Mouse (Mus musculus): ENCODE data around the gene Frat1. TPM values are rescaled to one million over a fixed set of nuclear protein-coding genes. Genes with fewer than 3 reads are reported as not detected.

The Frat1 gene
- polyA plus RNA-seq, 1 experiment, result 72.2 TPM

- no peak for TF ChIP-seq GATA1 (IDR thresholded peaks at IDR 0.05; ENCODE audit: low read length)
Observed at GRCm38 (mm10) chr19:41805831-41806230, 23.9 kb upstream of the Frat1 start.

- TF ChIP-seq GATA1 (IDR thresholded peaks at IDR 0.05; ENCODE audit: low read length), result peak; percentile 14
Observed at GRCm38 (mm10) chr19:41807497-41807896, 22.3 kb upstream of the Frat1 start.

GRCm38 (mm10) chr19:41808104-41808634 lies 21.6 kb upstream of the Frat1 start:
- TF ChIP-seq GATA1 (IDR thresholded peaks at IDR 0.05; ENCODE audit: low read length), result no peak

DNA sequence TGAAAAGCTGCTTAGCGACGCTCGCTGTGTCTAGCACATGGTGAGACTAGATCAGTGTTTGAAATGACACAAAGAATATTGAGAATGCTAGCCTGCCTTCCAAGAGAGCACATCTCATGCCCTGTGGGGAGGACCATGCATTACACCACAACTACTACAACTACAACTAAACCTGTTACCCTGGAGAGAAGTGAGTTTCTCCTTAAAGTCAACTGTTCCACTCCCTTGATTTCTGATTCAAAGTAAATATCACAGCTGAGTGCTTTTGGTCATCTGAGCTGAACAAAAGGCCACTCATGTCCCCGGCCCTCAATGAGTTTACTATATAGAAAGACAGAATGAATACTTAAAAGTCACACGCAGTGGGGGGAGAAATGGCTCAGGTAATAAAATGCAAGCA lies 19.7 kb upstream of the Frat1 start:
- no peak for TF ChIP-seq GATA1 (IDR thresholded peaks at IDR 0.05; ENCODE audit: low read length)

DNA sequence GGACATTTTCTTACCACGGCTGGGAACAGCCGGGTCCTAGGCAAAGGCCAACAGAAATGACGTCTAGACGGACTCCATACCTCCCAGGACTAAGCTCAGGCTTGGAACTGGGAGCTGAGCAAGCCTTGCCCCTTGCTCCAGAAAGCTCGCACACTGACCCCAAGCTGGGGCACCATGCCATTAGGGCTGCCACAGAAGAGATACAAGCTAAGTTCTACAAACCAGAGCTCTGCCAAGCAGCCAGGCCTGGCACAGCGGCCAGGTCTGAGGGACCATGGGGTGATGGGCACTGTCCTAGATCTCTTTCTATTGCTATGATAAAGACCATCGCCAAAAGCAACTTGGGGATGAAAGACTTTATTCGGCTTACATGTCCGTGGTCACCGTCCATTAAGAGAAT lies 17.2 kb upstream of the Frat1 start:
- no peak for TF ChIP-seq GATA1 (IDR thresholded peaks at IDR 0.05; ENCODE audit: low read length)

DNA sequence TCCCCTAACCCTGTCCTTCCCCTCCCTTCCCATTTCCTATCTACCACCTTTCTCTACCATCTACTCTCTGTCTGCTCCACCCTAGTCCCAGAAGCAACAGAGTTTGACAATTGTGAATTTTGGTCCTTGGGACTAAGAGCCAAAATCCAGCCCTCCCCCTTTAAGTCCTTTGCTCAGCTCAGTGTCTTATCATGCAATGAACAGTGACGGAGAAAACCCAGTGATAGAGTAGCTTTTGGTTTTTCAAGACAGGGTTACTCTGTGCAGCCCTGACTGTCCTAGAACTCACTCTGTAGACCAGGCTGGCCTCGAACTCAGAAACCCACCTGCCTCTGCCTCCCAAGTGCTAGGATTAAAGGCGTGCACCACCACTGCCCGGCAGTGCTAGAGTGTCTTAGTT lies 16.4 kb upstream of the Frat1 start:
- no peak for TF ChIP-seq GATA1 (IDR thresholded peaks at IDR 0.05; ENCODE audit: low read length)

GRCm38 (mm10) chr19:41816410-41816809 lies 13.4 kb upstream of the Frat1 start:
- TF ChIP-seq GATA1 (IDR thresholded peaks at IDR 0.05; ENCODE audit: low read length), result no peak

- no peak for TF ChIP-seq GATA1 (IDR thresholded peaks at IDR 0.05; ENCODE audit: low read length)
Observed at GRCm38 (mm10) chr19:41816915-41817314, 12.9 kb upstream of the Frat1 start.

DNA sequence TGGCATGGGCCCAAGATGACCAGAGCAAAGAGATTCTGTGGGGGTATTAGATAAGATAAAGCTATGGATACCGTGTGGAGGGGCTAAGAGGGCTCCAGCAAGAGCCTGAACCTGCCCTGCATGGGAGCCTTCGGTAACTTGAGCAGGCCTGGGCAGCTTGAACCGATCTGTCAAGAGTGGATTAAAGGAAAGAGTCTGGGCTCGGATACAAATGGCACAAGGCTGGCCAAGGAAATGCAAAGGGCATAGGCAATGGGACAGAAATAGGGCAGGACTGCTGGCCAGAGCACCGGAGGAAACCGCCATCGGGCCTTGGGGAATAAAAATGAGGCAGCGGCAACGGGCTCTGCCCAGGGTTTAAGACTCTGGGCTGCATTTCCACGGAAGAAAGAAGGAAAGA lies 12.4 kb upstream of the Frat1 start:
- TF ChIP-seq GATA1 (IDR thresholded peaks at IDR 0.05; ENCODE audit: low read length), result no peak

DNA sequence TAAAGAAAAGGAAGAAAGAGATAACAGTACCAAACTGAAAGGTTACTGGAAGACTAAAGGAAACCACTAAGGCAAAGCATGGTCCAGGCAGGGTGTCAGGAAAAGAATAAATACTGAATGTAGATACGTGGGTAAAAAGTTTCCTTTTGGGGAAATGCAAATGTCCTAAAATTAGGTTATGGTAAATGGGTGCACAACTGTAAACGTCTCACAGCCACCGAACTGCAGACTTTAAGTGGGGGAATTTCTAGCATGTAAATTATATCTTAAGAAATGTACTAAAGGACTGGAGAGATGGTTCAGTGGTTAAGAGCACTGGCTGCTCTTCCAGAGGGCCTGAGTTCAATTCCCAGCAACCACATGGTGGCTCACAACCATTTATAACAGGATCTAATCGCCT lies 11.0 kb upstream of the Frat1 start:
- no peak for TF ChIP-seq GATA1 (IDR thresholded peaks at IDR 0.05; ENCODE audit: low read length)

DNA sequence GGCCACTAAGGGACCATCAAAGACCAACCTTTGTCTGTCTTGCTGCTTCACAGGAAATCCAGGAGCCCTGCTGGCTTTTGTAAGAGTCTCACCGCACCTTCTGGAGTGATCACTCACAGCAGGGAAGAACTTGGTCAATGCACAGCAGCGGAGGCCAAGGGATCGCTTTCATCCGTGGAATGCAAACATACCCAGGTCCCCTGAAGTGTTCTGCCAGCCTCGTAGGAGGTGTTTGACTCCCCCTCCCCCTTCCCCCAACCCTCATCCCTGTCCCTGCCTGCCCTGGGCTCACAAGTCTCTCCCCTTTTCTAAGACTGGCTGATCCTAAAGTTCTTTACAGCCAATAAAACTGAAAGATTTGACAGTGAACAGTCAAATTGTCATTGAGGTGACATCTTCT lies 8.3 kb upstream of the Frat1 start:
- no peak for TF ChIP-seq GATA1 (IDR thresholded peaks at IDR 0.05; ENCODE audit: low read length)

- TF ChIP-seq GATA1 (IDR thresholded peaks at IDR 0.05; ENCODE audit: low read length), result no peak
Observed at GRCm38 (mm10) chr19:41822589-41822988, 7.2 kb upstream of the Frat1 start.

- no peak for TF ChIP-seq GATA1 (IDR thresholded peaks at IDR 0.05; ENCODE audit: low read length)
Observed at GRCm38 (mm10) chr19:41824950-41825349, 4.8 kb upstream of the Frat1 start.

DNA sequence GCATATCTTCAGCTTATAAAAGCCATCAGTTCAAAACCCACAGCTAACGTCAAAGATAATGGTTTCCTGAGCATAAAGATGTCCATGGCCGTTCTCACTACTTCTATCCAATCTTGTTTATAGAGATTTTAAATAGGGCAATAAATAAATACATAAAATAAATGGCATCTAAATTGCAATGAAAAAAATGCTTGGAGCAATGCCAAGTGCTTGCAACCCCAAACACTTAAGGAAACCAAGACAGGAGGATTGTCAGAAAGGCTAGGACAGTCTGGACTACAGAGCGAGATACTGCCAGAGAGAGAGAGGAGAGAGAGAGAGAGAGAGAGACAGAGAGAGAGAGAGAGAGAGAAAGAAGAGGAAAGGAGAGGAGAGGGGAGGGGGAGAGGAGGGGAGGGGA lies 3.2 kb upstream of the Frat1 start:
- TF ChIP-seq GATA1 (IDR thresholded peaks at IDR 0.05; ENCODE audit: low read length), result no peak

GRCm38 (mm10) chr19:41828941-41829340 lies 829 bp upstream of the Frat1 start:
- TF ChIP-seq GATA1 (IDR thresholded peaks at IDR 0.05; ENCODE audit: low read length), result no peak

DNA sequence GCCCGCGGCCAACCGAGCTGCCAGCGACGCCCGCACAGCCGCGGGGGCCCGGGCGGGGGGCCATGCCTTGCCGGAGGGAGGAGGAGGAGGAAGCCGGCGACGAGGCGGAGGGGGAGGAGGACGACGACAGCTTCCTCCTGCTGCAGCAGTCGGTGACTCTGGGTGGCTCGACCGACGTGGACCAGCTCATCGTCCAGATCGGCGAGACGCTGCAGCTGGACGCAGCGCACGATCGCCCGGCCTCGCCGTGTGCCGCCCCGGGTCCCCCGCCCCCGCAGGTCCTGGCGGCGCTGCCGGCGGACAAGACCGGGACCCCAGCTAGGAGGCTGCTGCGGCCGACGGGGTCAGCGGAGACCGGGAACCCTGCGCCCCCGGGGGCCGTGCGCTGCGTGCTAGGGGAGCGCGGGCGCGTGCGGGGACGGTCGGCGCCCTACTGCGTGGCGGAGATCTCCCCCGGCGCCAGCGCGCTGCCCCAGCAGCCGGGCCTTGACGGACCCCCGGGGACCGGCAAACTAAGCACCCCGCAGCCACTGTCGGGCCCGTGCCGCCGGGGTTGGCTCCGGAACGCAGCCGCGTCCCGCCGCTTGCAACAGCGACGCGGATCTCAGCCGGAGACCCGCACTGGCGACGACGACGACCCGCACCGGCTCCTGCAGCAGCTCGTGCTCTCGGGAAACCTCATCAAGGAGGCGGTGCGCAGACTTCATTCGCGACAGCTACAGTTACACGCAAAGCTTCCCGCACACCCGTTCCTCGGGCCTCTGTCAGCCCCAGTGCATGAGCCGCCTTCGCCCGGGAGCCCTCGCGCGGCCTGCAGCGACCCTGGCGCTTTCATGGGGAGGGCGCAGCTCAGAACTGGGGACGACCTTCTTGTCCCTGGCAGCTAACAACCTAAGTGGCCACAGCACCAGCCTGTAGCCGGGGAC lies 599 bp downstream of the Frat1 start:
- TF ChIP-seq GATA1 (IDR thresholded peaks at IDR 0.05; ENCODE audit: low read length), result no peak

GRCm38 (mm10) chr19:41831101-41831570 lies 1.4 kb downstream of the Frat1 start:
- no peak for TF ChIP-seq GATA1 (IDR thresholded peaks at IDR 0.05; ENCODE audit: low read length)

All from G1E-ER4 (cell line).